Mouse (Mus musculus) heart, embryonic 15.5 days (tissue): Measurements from ENCODE around the gene Gm20538. TPM values are rescaled to one million over a fixed set of nuclear protein-coding genes. Genes with fewer than 3 reads are reported as not detected.
A peak's percentile ranks its signal among the peaks of the same experiment; 100 is the strongest.

Experiments
- ATAC-seq: fragments of 200-750 bp; cut with Nextera tagmentation; replicated peaks from 2 replicates; pipeline ENCODE4 v1.8.0; 2017; ENCODE audit warnings: low read depth, moderate TSS enrichment; ENCODE audit not compliant: insufficient number of reproducible peaks, insufficient read depth, low FRiP score
- H3K27ac ChIP-seq: fragments of 300-500 bp; sonication (generic); 2 replicates; pipeline ENCODE4 v1.5.1; 2015; ENCODE audit warnings: mild to moderate bottlenecking, inconsistent platforms
- H3K27me3 ChIP-seq: fragments of 300-500 bp; sonication (generic); 2 replicates; pipeline ENCODE4 v1.6.1; 2015; ENCODE audit warnings: inconsistent platforms
- H3K36me3 ChIP-seq: fragments of 300-500 bp; sonication (generic); 2 replicates; pipeline ENCODE4 v1.6.1; 2015; ENCODE audit warnings: mild to moderate bottlenecking, inconsistent platforms
- H3K4me1 ChIP-seq: fragments of 300-500 bp; sonication (generic); replicated peaks from 2 replicates; pipeline ENCODE4 v1.6.1; 2015; ENCODE audit warnings: inconsistent platforms
- H3K4me2 ChIP-seq: fragments of 300-500 bp; sonication (generic); 2 replicates; pipeline ENCODE4 v1.6.1; 2015; ENCODE audit warnings: inconsistent platforms, mild to moderate bottlenecking, moderate library complexity
- H3K4me3 ChIP-seq: fragments of 300-500 bp; sonication (generic); 2 replicates; pipeline ENCODE4 v1.5.1; 2015; ENCODE audit warnings: mild to moderate bottlenecking, inconsistent platforms
- H3K9ac ChIP-seq: fragments of 300-500 bp; sonication (generic); 2 replicates; pipeline ENCODE4 v1.6.1; 2015; ENCODE audit warnings: mild to moderate bottlenecking, inconsistent platforms
- H3K9me3 ChIP-seq: fragments of 300-500 bp; sonication (generic); replicated peaks from 2 replicates; pipeline ENCODE4 v1.6.1; 2016; ENCODE audit warnings: inconsistent platforms
- WGBS: fragments of 180-500 bp; shearing (Covaris S2); methylation state at CpG from one replicate; pipeline ENCODE4 v1.1.7; 2015; ENCODE audit warnings: mixed read lengths; 5-methylcytosine and 5-hydroxymethylcytosine counted together
- polyA plus RNA-seq: library from polyadenylated mRNA; unstranded; fragments of >200 nt; fragmentation: Nextera tagmentation; extraction: Ambion mirVana; gene quantifications from 2 replicates; pipeline ENCODE4 v1.2.1, GENCODE M21; 2015

The Gm20538 gene
- polyA plus RNA-seq, 1 experiment from 2014 or later, result not detected

DNA sequence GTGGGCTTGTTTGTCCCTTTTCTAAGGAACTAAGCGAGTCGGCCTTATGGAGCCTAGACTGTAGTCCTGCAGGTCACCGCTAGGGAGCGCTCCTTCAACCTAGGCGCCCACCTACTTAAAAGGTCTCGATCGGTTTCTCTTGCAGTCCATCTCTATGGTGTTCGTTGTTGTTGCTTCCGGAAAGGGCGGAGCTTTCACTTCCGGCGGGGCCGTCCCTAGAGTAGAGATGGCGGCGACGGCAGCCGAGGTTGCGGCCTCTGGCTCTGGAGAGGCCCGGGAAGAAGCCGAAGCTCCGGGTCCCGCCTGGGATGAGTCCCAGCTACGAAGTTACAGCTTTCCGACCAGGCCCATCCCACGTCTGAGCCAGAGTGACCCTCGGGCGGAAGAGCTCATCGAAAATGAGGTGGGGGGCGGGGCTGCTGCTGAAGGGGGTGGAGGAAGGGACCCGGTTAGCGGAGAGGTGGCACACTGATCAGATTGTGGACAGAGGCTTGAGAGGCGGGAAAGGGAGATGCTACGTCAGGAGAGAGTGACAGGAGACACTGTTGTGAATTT is 10.1 kb upstream of the Gm20538 start, which contains the start of gene Hif1an:
Gene Hif1an, plus strand, starts transcription at position 199 of the 555 bp plus-strand sequence.
- Histone ChIP-seq H3K4me3 (peak within 1 kb of the TSS; percentile 79), H3K4me2 (peak within 1 kb of the TSS; percentile 66), H3K9me3 (no peaks in the 10 kb centered on the region), H3K27me3 (0 out of 2 replicates have a peak, but pooled peaks cover 3% of the 10 kb centered on the region), H3K9ac (peak within 1 kb of the TSS; percentile 79), H3K36me3 (peaks cover 30% of the 10 kb centered on the region), H3K4me1 (peaks cover 19% of the 10 kb centered on the region), H3K27ac (peak within 1 kb of the TSS; percentile 77)
- under 1% methylated on average over 33 of the region's 33 CpGs for WGBS
- peak; percentile 93 for ATAC-seq

- H3K9me3 ChIP-seq, result no peaks in the 10 kb centered on the region
- WGBS, result under 1% methylated on average over 50 of the region's 50 CpGs
- 0 out of 2 replicates have a peak, but pooled peaks cover 4% of the 10 kb centered on the region for H3K27me3 ChIP-seq
Measured at GRCm38 (mm10) chr19:44554861-44555590, 2.4 kb upstream of the Gm20538 start, which contains the start of gene Ndufb8. Gene Ndufb8 (minus strand): TSS chr19:44555440.

DNA sequence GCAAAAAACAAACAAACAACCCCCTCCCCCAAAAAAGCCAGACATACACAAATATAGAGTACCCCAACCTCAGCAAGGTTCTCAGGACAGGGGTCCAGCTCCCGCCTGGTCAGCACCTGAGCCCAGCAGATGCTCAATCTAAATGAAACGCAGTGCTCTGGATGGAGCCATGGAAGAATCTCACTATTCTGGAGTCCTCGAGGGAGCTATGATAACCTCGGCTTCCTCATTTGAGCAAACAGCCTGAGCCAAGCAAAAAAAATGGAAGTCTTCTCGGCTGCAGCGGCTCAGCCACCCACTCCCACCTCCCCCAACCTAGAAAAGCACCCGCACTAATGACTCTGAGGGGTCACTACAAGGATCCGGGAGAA is 1.8 kb upstream of the Gm20538 start:
- peaks cover 42% of the 10 kb centered on the region for H3K36me3 ChIP-seq
- ATAC-seq, result no peak
- H3K4me1 ChIP-seq, result peaks cover 12% of the 10 kb centered on the region
- peak overlapping the region; percentile 80 for H3K27ac ChIP-seq
- H3K9ac ChIP-seq, result peak overlapping the region; percentile 82
- no peaks in the 10 kb centered on the region for H3K9me3 ChIP-seq
- 4% methylated on average over 8 of the region's 8 CpGs for WGBS
- H3K27me3 ChIP-seq, result 0 out of 2 replicates have a peak, but pooled peaks cover 4% of the 10 kb centered on the region
- H3K4me3 ChIP-seq, result peak overlapping the region; percentile 73
- peak overlapping the region; percentile 81 for H3K4me2 ChIP-seq

More at GRCm38 (mm10) chr19:44554861-44555590, 2.4 kb upstream of the Gm20538 start, which contains the start of gene Ndufb8:
- Histone ChIP-seq H3K4me3 (peak within 1 kb of the TSS; percentile 73), H3K9ac (peak within 1 kb of the TSS; percentile 82), H3K36me3 (peaks cover 36% of the 10 kb centered on the region), H3K27ac (peak within 1 kb of the TSS; percentile 80), H3K4me2 (peak within 1 kb of the TSS; percentile 81), H3K4me1 (peaks cover 12% of the 10 kb centered on the region)
- ATAC-seq, result peak; percentile 86

- Histone ChIP-seq H3K27me3 (0 out of 2 replicates have a peak, but pooled peaks cover 4% of the 10 kb centered on the region), H3K4me1 (peaks cover 12% of the 10 kb centered on the region), H3K4me3 (no peak overlapping the region), H3K36me3 (peaks cover 54% of the 10 kb centered on the region), H3K4me2 (peak overlapping the region; percentile 81; the same call in 1 of the 2 replicates), H3K27ac (no peak overlapping the region), H3K9ac (no peak overlapping the region), H3K9me3 (no peaks in the 10 kb centered on the region)
- ATAC-seq, result no peak
- WGBS, result 89% methylated on average over 4 of the region's 4 CpGs
Measured at GRCm38 (mm10) chr19:44553286-44553685, 655 bp upstream of the Gm20538 start.

DNA sequence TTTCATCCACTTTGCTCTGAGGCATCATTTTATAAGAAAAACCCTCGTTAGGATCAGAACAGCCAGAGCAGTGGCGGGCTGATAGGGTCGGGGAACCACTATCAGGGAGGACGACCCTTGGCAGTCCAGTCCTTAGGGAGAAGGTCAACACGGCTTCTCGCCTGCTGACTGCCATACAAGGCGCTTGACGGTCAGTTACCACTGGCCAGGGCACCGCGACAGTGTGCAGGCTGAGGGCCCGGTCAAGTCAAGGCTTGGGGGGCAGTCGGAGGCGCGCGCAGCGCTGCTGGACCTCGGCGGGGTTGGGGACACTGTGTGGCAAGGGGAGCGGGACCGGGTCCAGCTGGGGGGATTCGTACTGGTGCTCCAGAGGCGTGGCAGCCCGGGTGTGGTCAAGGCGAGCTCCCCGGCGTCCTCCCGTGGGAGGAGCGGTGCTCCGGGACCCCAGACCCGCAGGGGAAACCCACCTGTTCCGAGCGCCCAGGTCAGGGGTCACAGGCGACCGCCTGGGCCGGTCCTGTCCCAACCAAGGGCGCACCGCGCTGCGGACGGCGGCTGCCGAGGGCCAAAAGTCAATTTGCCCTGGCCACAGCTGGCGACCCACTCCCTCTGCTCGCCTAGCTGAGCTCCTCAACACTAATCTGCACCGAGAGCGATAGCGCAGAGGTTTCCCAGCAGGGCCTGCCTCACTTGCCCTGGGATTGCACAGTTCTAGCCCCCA is 7.2 kb downstream of the Gm20538 start, which contains the start of gene Sec31b:
Gene Sec31b, minus strand, starts transcription at position 544 of the 721 bp plus-strand sequence.
- peaks cover 9% of the 10 kb centered on the region for H3K4me1 ChIP-seq
- H3K9me3 ChIP-seq, result no peaks in the 10 kb centered on the region
- H3K4me3 ChIP-seq, result peak within 1 kb of the TSS; percentile 58
- peak; percentile 75 for ATAC-seq
- H3K4me2 ChIP-seq, result peak within 1 kb of the TSS; percentile 71
- H3K27me3 ChIP-seq, result peaks cover 4% of the 10 kb centered on the region; the same call in 1 of the 2 replicates
- H3K27ac ChIP-seq, result peak within 1 kb of the TSS; percentile 8; the same call in 1 of the 2 replicates
- H3K36me3 ChIP-seq, result peaks cover 28% of the 10 kb centered on the region
- peak within 1 kb of the TSS; percentile 65 for H3K9ac ChIP-seq
- 1% methylated on average over 47 of the region's 47 CpGs for WGBS

DNA sequence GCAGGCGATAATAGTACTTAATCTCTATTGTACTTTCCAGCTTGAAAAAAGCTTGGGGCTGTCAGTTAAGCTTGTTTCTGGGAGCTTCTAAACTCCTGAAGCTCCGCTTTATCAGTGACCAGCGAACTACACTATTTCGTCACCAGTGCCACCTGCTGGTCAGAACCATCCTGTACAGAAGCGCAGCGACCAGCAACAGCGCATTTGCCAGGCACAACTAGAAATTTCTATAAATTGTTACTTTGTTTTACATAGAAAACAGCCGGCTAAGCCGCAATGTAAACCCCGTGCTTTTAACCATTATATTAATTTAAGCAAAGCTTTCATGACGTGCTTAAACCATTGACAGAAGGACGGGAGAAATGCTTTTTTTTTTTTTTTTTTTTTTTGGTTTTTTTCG is 7.9 kb downstream of the Gm20538 start:
- H3K9ac ChIP-seq, result 0 out of 2 replicates have a peak overlapping the region, but pooled peaks have one; percentile 65

DNA sequence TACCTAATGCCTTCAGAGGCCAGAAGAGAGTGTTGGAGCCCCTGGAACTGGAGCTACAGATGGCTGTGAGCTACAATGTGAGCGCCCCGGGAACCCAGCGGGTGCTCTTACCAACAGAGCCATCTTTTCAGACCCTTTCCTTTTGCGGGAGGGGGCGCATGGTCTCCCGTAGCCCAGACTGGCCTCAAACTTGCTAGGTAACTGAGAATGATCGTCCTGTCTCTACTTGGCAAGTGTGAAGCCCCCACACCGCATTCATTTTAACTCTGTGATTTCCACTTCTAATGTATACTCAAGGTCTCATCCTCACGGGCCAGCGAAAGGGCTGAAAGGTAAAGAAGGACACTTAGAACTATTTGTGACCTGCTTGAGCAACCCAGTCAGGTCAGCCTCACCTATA is 8.3 kb downstream of the Gm20538 start:
- Histone ChIP-seq H3K4me1 (peaks cover 9% of the 10 kb centered on the region), H3K9me3 (0 out of 2 replicates have a peak, but pooled peaks cover 4% of the 10 kb centered on the region), H3K27ac (no peak overlapping the region), H3K36me3 (peaks cover 16% of the 10 kb centered on the region), H3K4me3 (no peak overlapping the region), H3K4me2 (peak overlapping the region; percentile 71; the same call in 1 of the 2 replicates), H3K27me3 (peaks cover 4% of the 10 kb centered on the region; the same call in 1 of the 2 replicates), H3K9ac (no peak overlapping the region)
- no peak for ATAC-seq
- 65% methylated on average over 10 of the region's 10 CpGs for WGBS

More for the DNA sequence above, 7.9 kb downstream of the Gm20538 start:
- H3K27me3 ChIP-seq, result peaks cover 4% of the 10 kb centered on the region; the same call in 1 of the 2 replicates
- peaks cover 9% of the 10 kb centered on the region for H3K4me1 ChIP-seq
- peaks cover 20% of the 10 kb centered on the region for H3K36me3 ChIP-seq
- peak overlapping the region; percentile 71 for H3K4me2 ChIP-seq
- peak overlapping the region; percentile 58 for H3K4me3 ChIP-seq
- H3K27ac ChIP-seq, result no peak overlapping the region
- ATAC-seq, result 0 out of 2 replicates have a peak, but pooled peaks have one; percentile 47
- WGBS, result 3% methylated on average over 13 of the region's 13 CpGs
- H3K9me3 ChIP-seq, result 0 out of 2 replicates have a peak, but pooled peaks cover 4% of the 10 kb centered on the region

GRCm38 (mm10) chr19:44542694-44543178 is 9.9 kb downstream of the Gm20538 start:
- 86% methylated on average over 8 of the region's 8 CpGs for WGBS

GRCm38 (mm10) chr19:44537416-44537815 is 15.2 kb downstream of the Gm20538 start:
- no peak overlapping the region for H3K27ac ChIP-seq
- H3K4me3 ChIP-seq, result no peak overlapping the region
- WGBS, result 76% methylated on average over 8 of the region's 8 CpGs
- 0 out of 2 replicates have a peak, but pooled peaks cover 4% of the 10 kb centered on the region for H3K9me3 ChIP-seq
- no peaks in the 10 kb centered on the region for H3K4me1 ChIP-seq
- no peak for ATAC-seq
- H3K36me3 ChIP-seq, result no peaks in the 10 kb centered on the region
- no peak overlapping the region for H3K9ac ChIP-seq
- 0 out of 2 replicates have a peak, but pooled peaks cover 6% of the 10 kb centered on the region for H3K27me3 ChIP-seq
- no peak overlapping the region for H3K4me2 ChIP-seq

More at GRCm38 (mm10) chr19:44542694-44543178, 9.9 kb downstream of the Gm20538 start:
- Histone ChIP-seq H3K36me3 (peaks cover under 1% of the 10 kb centered on the region; the same call in 1 of the 2 replicates), H3K27ac (no peak overlapping the region), H3K4me3 (no peak overlapping the region), H3K4me2 (no peak overlapping the region), H3K9me3 (0 out of 2 replicates have a peak, but pooled peaks cover 4% of the 10 kb centered on the region), H3K4me1 (peaks cover 9% of the 10 kb centered on the region), H3K9ac (no peak overlapping the region), H3K27me3 (peaks cover 4% of the 10 kb centered on the region; the same call in 1 of the 2 replicates)
- ATAC-seq, result no peak

GRCm38 (mm10) chr19:44535376-44535775 is 17.3 kb downstream of the Gm20538 start:
- Histone ChIP-seq H3K36me3 (no peaks in the 10 kb centered on the region), H3K9ac (no peak overlapping the region), H3K4me3 (no peak overlapping the region), H3K27me3 (peaks cover 10% of the 10 kb centered on the region; the same call in 1 of the 2 replicates), H3K4me2 (no peak overlapping the region), H3K4me1 (no peaks in the 10 kb centered on the region), H3K27ac (no peak overlapping the region), H3K9me3 (0 out of 2 replicates have a peak, but pooled peaks cover 4% of the 10 kb centered on the region)
- WGBS, result 31% methylated on average over 3 of the region's 3 CpGs
- ATAC-seq, result no peak
